ENCODE assay signal across 13 mouse cellular contexts in the genomic region with DNA sequence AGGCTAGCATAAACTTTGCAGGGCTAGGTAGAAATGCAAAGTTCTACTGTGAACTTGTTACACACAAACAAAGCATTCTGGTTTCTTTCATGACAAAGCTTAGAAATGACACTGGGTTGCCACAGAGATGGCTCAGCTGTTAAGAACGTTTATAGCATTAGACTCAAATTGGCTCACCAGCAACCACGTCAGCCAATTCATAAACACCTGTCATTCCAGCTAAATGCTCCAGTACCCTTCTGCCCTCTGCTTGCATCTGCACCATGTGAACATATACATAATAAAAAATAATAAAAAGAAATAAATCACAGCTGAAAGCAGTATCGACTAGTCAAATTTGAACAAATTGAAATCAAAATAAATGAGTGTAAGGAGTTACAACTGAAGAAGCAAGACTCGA. TPM values are rescaled to one million over a fixed set of nuclear protein-coding genes. Genes with fewer than 3 reads are reported as not detected.
"Had no signal": no experiment of that assay in that cellular context is flagged by ENCODE, and none has a peak within 500 bp of the region (broad histone marks: within the 10 kb centered on the region; RNA-seq: fewer than 3 reads in every experiment).

No protein-coding gene starts in this region.

- H3K27ac ChIP-seq: embryonic facial prominence, embryonic 10.5 days; embryonic facial prominence, embryonic 12.5 days; embryonic facial prominence, embryonic 13.5 days; embryonic facial prominence, embryonic 15.5 days; forebrain, embryonic 10.5 days; forebrain, embryonic 13.5 days; forebrain, embryonic 15.5 days; gastrocnemius, adult 2 months; heart, adult 2 months had no signal

- H3K4me2 ChIP-seq: embryonic facial prominence, embryonic 12.5 days; embryonic facial prominence, embryonic 13.5 days; embryonic facial prominence, embryonic 15.5 days; forebrain, embryonic 13.5 days; forebrain, embryonic 15.5 days had no signal

- ATAC-seq: forebrain, embryonic 13.5 days; forebrain, embryonic 14.5 days; forebrain, embryonic 15.5 days; forebrain, embryonic 16.5 days; forebrain, postnatal 0 days had no signal

- H3K4me3 ChIP-seq: embryonic facial prominence, embryonic 10.5 days; embryonic facial prominence, embryonic 12.5 days; embryonic facial prominence, embryonic 13.5 days; embryonic facial prominence, embryonic 15.5 days; erythroblast, embryonic 14.5 days; forebrain, embryonic 10.5 days; forebrain, embryonic 13.5 days; forebrain, embryonic 15.5 days; gastrocnemius, adult 2 months; heart, adult 2 months had no signal

- H3K4me1 ChIP-seq: embryonic facial prominence, embryonic 10.5 days; embryonic facial prominence, embryonic 12.5 days; embryonic facial prominence, embryonic 13.5 days; embryonic facial prominence, embryonic 15.5 days; forebrain, embryonic 10.5 days; forebrain, embryonic 13.5 days; forebrain, embryonic 15.5 days had no signal

- H3K9ac ChIP-seq: embryonic facial prominence, embryonic 12.5 days; embryonic facial prominence, embryonic 13.5 days; embryonic facial prominence, embryonic 15.5 days; forebrain, embryonic 13.5 days; forebrain, embryonic 15.5 days; forebrain, postnatal 0 days had no signal

- H3K9me3 ChIP-seq: embryonic facial prominence, embryonic 10.5 days; embryonic facial prominence, embryonic 12.5 days; embryonic facial prominence, embryonic 13.5 days; embryonic facial prominence, embryonic 15.5 days; forebrain, embryonic 10.5 days; forebrain, embryonic 13.5 days; forebrain, embryonic 15.5 days had no signal

RNA-seq across cellular contexts. Expression of a gene that starts 5.5 kb away (rescaled TPM):
- polyA plus RNA-seq: erythroblast, embryonic 14.5 days had no signal

RNA-seq across cellular contexts. Expression of a gene that starts 47.3 kb away (rescaled TPM):
- polyA plus RNA-seq: erythroblast, embryonic 14.5 days had no signal
